Mouse (Mus musculus) hindbrain, embryonic 16.5 days (tissue): ENCODE measurements around the gene Actl6b. TPM values are rescaled to one million over a fixed set of nuclear protein-coding genes. Genes with fewer than 3 reads are reported as not detected.

Experiments used
- ATAC-seq: fragments of 200-750 bp; cut with Nextera tagmentation; 2 replicates; pipeline ENCODE4 v1.8.0; 2017; ENCODE audit warnings: moderate TSS enrichment, moderate library complexity
- H3K27ac ChIP-seq: fragments of 300-500 bp; sonication (generic); 2 replicates; pipeline ENCODE4 v1.5.1; 2014; ENCODE audit warnings: low read depth, mild to moderate bottlenecking, control low read depth, low read length, moderate library complexity
- H3K27me3 ChIP-seq: fragments of 300-500 bp; sonication (generic); replicated peaks from 2 replicates; pipeline ENCODE4 v1.6.1; 2014; ENCODE audit warnings: low read length; ENCODE audit not compliant: control insufficient read depth, insufficient read depth
- H3K36me3 ChIP-seq: fragments of 300-500 bp; sonication (generic); 2 replicates; pipeline ENCODE4 v1.6.1; 2014; ENCODE audit warnings: mild to moderate bottlenecking, low read length, moderate library complexity, mixed read lengths; ENCODE audit not compliant: control insufficient read depth, insufficient read depth
- H3K4me1 ChIP-seq: fragments of 300-500 bp; sonication (generic); 2 replicates; pipeline ENCODE4 v1.6.1; 2014; ENCODE audit warnings: low read depth, low read length; ENCODE audit not compliant: control insufficient read depth, insufficient read depth
- H3K4me2 ChIP-seq: fragments of 300-500 bp; sonication (generic); 2 replicates; pipeline ENCODE4 v1.6.1; 2014; ENCODE audit warnings: mild to moderate bottlenecking, low read length, control low read depth, moderate library complexity
- H3K4me3 ChIP-seq: fragments of 300-500 bp; sonication (generic); 2 replicates; pipeline ENCODE4 v1.5.1; 2014; ENCODE audit warnings: mild to moderate bottlenecking, low read length, control low read depth, moderate library complexity
- H3K9ac ChIP-seq: fragments of 300-500 bp; sonication (generic); 2 replicates; pipeline ENCODE4 v1.6.1; 2014; ENCODE audit warnings: low read depth, mild to moderate bottlenecking, control low read depth, low read length, moderate library complexity
- H3K9me3 ChIP-seq: fragments of 300-500 bp; sonication (generic); 2 replicates; pipeline ENCODE4 v1.6.1; 2014; ENCODE audit warnings: mild to moderate bottlenecking, low read length, moderate library complexity; ENCODE audit not compliant: control insufficient read depth
- WGBS: fragments of 180-500 bp; shearing (Covaris S2); extraction: QIAGEN DNeasy Blood & Tissue Kit; methylation state at CpG from one replicate; pipeline ENCODE4 v1.1.7; 2014; 5-methylcytosine and 5-hydroxymethylcytosine counted together
- polyA plus RNA-seq: library from polyadenylated mRNA; unstranded; fragments of >200 nt; fragmentation: Nextera tagmentation; extraction: Ambion mirVana; gene quantifications from 2 replicates; pipeline ENCODE4 v1.2.1, GENCODE M21; 2015

Gene Actl6b
- polyA plus RNA-seq, 1 experiment from 2014 or later: 271 TPM

GRCm38 (mm10) chr5:137518436-137518835, 34.9 kb upstream of the Actl6b start, which contains the start of gene Gigyf1:
Gigyf1 (plus strand) TSS chr5:137518548.
- Histone ChIP-seq H3K9me3 (no peaks in the 10 kb centered on the region), H3K27ac (no peak within 1 kb of the TSS), H3K36me3 (peaks cover 47% of the 10 kb centered on the region), H3K4me3 (no peak within 1 kb of the TSS), H3K4me1 (peaks cover 14% of the 10 kb centered on the region), H3K9ac (no peak within 1 kb of the TSS), H3K27me3 (no peaks in the 10 kb centered on the region), H3K4me2 (no peak within 1 kb of the TSS)
- ATAC-seq: no peak
- WGBS: 79% methylated on average over 5 of the region's 5 CpGs

DNA sequence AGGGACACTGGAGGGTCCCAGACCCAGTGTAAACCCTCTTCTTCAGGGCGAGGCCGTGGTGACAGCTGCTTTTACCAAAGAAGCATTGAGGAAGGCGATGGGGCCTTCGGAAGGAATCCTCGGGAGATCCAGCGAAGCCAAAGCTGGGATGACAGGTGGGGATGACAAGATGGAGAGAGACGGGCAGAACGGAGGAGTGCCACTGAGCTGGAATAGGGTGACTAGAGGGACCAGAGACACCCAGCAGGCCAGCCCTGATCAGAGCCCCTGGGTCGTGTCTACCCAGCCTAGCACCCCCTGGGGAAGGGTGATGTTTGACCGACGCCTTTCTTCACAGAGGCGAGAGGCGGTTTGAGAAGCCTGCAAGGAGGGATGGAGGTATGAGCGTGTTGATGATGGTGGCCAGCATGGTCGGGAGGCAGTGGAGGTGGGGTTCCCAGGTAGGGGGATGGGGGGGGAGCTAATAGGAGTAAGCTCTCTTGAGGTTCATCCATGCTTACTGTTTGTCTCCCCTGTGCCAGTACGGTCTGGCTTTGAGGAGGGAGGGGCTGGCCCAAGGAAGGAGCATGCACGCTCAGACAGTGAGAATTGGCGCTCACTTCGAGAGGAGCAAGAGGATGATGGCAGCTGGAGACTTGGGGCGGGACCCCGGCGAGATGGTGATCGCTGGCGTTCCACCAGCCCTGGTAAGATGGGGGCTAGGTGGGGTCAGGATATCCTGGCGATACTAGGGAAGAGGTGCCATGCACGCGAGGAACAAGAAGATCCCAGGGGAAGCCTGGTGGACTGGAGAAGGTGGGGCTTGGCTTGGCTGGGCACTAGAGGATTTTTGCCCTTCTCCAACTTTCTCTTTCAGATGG, 33.4 kb upstream of the Actl6b start:
- Histone ChIP-seq H3K4me3 (no peak overlapping the region), H3K36me3 (peaks cover 56% of the 10 kb centered on the region), H3K4me1 (peaks cover under 1% of the 10 kb centered on the region; the same call in 1 of the 2 replicates), H3K9ac (no peak overlapping the region), H3K27me3 (no peaks in the 10 kb centered on the region), H3K27ac (no peak overlapping the region), H3K4me2 (no peak overlapping the region), H3K9me3 (no peaks in the 10 kb centered on the region)
- ATAC-seq: no peak
- 91% methylated on average over 25 of the region's 27 CpGs for WGBS

DNA sequence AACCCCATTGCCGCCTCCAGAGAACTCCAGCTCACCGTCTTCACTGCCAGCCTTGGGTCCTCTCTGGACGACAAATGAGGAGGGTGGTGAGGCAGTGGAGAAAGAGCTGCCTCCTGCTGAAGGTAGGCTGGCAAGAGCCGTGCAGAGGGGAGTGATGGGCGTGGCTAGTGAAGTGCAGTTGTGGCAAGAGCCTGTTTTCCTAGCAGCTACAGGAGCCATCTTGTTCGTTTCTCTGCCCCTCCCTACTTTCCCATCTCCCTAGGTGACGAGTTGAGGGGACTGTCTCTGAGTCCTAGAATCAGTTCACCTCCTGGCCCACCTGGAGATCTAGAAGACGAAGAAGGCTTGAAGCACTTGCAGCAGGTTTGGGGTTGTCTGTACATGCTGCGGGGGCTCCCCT, 31.5 kb upstream of the Actl6b start:
- WGBS: 83% methylated on average over 9 of the region's 9 CpGs
- H3K4me3 ChIP-seq: no peak overlapping the region

GRCm38 (mm10) chr5:137522711-137523110, 30.6 kb upstream of the Actl6b start:
- no peaks in the 10 kb centered on the region for H3K27me3 ChIP-seq
- no peaks in the 10 kb centered on the region for H3K9me3 ChIP-seq
- peaks cover 66% of the 10 kb centered on the region for H3K36me3 ChIP-seq
- H3K27ac ChIP-seq: no peak overlapping the region
- no peak overlapping the region for H3K4me3 ChIP-seq
- no peak overlapping the region for H3K9ac ChIP-seq
- no peak overlapping the region for H3K4me2 ChIP-seq
- H3K4me1 ChIP-seq: peaks cover 5% of the 10 kb centered on the region
- no peak for ATAC-seq
- WGBS: 70% methylated on average over 11 of the region's 11 CpGs

More for the DNA sequence above, 31.5 kb upstream of the Actl6b start:
- H3K9me3 ChIP-seq: no peaks in the 10 kb centered on the region
- peaks cover 5% of the 10 kb centered on the region for H3K4me1 ChIP-seq
- no peak overlapping the region for H3K4me2 ChIP-seq
- H3K27ac ChIP-seq: no peak overlapping the region
- H3K36me3 ChIP-seq: peaks cover 63% of the 10 kb centered on the region
- ATAC-seq: no peak
- no peak overlapping the region; the same call in 1 of the 2 replicates for H3K9ac ChIP-seq
- no peaks in the 10 kb centered on the region for H3K27me3 ChIP-seq

GRCm38 (mm10) chr5:137523396-137524250, 29.7 kb upstream of the Actl6b start:
- Histone ChIP-seq H3K4me3 (no peak overlapping the region), H3K4me2 (no peak overlapping the region), H3K9me3 (no peaks in the 10 kb centered on the region), H3K27me3 (no peaks in the 10 kb centered on the region), H3K36me3 (peaks cover 75% of the 10 kb centered on the region), H3K27ac (no peak overlapping the region), H3K9ac (no peak overlapping the region), H3K4me1 (peaks cover 10% of the 10 kb centered on the region)
- 83% methylated on average over 25 of the region's 25 CpGs for WGBS
- ATAC-seq: no peak

DNA sequence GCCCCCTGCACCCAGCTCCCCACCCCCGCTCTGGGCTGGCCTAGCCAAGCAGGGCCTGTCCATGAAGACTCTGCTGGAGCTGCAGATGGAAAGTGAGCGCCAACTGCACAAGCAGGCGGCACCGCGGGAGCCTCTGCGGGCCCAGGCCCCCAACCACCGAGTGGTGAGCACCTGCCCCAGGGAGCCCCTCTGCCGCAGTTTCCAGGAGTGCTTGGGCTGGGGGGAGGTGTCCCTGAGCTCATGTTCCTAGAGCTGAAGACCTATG, 29.1 kb upstream of the Actl6b start:
- H3K36me3 ChIP-seq: peaks cover 76% of the 10 kb centered on the region
- H3K4me3 ChIP-seq: no peak overlapping the region
- no peak overlapping the region for H3K4me2 ChIP-seq
- no peak overlapping the region for H3K27ac ChIP-seq
- peaks cover 11% of the 10 kb centered on the region for H3K4me1 ChIP-seq
- 81% methylated on average over 8 of the region's 8 CpGs for WGBS
- no peaks in the 10 kb centered on the region for H3K9me3 ChIP-seq
- no peak for ATAC-seq
- no peaks in the 10 kb centered on the region for H3K27me3 ChIP-seq
- H3K9ac ChIP-seq: no peak overlapping the region

- H3K27ac ChIP-seq: peak overlapping the region; percentile 36; the same call in 1 of the 2 replicates
- WGBS: 92% methylated on average over 13 of the region's 13 CpGs
- ATAC-seq: no peak
- peaks cover 16% of the 10 kb centered on the region for H3K4me1 ChIP-seq
- peaks cover 74% of the 10 kb centered on the region for H3K36me3 ChIP-seq
- no peak overlapping the region for H3K9ac ChIP-seq
- no peaks in the 10 kb centered on the region for H3K9me3 ChIP-seq
- no peak overlapping the region for H3K4me2 ChIP-seq
- no peak overlapping the region for H3K4me3 ChIP-seq
- no peaks in the 10 kb centered on the region for H3K27me3 ChIP-seq
Measured at GRCm38 (mm10) chr5:137524671-137525070, 28.6 kb upstream of the Actl6b start.

- Histone ChIP-seq H3K9me3 (no peaks in the 10 kb centered on the region), H3K4me2 (no peak overlapping the region), H3K9ac (no peak overlapping the region), H3K27ac (peak overlapping the region; percentile 49; the same call in 1 of the 2 replicates), H3K27me3 (no peaks in the 10 kb centered on the region), H3K4me3 (no peak overlapping the region), H3K4me1 (peaks cover 24% of the 10 kb centered on the region), H3K36me3 (peaks cover 66% of the 10 kb centered on the region)
- ATAC-seq: no peak
- 72% methylated on average over 16 of the region's 16 CpGs for WGBS
Measured at GRCm38 (mm10) chr5:137525511-137525910, 27.8 kb upstream of the Actl6b start.
